Mouse (Mus musculus) liver, postnatal 0 days (tissue): ENCODE measurements at regions not wholly inside any gene's neighbourhood (a gene's known extent, or its start where the extent isn't known, plus 50 kb on each side); places are given as distances from the start of the nearest gene placed in this dataset.
"Not testable (repeated sequence)": the region's sequence is repeated elsewhere in the genome, so short reads cannot be mapped to it uniquely, and the experiment has no call there.

Experiments
- CTCF ChIP-seq: sonication (generic); IDR thresholded peaks from 2 replicates; pipeline ENCODE4 v1.5.1; 2016; ENCODE audit warnings: antibody characterized with exemption, low read depth
- EP300 ChIP-seq: IDR thresholded peaks from 2 replicates; pipeline ENCODE4 v1.6.1; 2016; ENCODE audit warnings: antibody characterized with exemption, low read depth, mild to moderate bottlenecking

GRCm38 (mm10) chr13:12935103-12935502, 70.1 kb downstream of the Prl2c2 start:
- TF ChIP-seq EP300, result not testable (repeated sequence)
- TF ChIP-seq CTCF, result peak; percentile 53
